Mouse (Mus musculus): Measurements from ENCODE around the gene Polr2e. TPM values are rescaled to one million over a fixed set of nuclear protein-coding genes. Genes with fewer than 3 reads are reported as not detected.
"Not testable (repeated sequence)": the region's sequence is repeated elsewhere in the genome, so short reads cannot be mapped to it uniquely, and the experiment has no call there.

The Polr2e gene
- polyA plus RNA-seq, 1 experiment from 2014 or later: 212 TPM

DNA sequence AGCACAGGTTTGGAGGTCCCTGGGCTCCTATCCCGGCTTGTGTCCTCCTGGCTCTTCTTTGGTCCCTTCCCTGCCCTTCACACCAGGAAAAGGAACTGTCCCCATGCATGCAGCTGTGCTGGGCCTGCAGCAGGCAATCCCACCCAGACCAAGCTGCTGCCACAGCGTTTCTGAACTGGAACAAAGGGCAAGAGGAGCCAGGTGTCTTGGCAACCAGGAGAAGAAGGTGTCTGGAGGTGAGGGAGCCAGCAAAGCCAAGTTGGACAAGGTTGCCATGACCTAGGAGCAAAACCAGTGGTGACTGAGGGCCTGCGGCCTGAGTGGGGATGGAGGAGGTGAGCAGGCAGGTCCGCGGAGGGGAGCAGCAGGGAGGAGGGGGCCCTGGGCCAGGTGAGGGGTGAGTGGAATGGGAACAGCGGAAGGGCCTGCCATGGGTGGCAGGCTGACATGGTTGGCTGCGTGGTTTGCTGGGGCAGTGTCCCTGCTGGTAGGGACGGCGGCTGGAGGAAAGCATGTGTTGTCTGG, 7.5 kb upstream of the Polr2e start, which contains the start of gene Gpx4:
Gene Gpx4 (plus strand): TSS at position 126 of the 525 bp plus-strand sequence.
- 64% methylated on average over 9 of the region's 9 CpGs for WGBS
- Histone ChIP-seq H3K4me3 (ENCODE audit: low read length) (no peak within 1 kb of the TSS), H3K4me1 (ENCODE audit: control insufficient read depth, insufficient read depth, low read length) (peaks cover 31% of the 10 kb centered on the region), H3K27me3 (replicated peaks; ENCODE audit: control insufficient read depth, insufficient read depth, low read length) (no peaks in the 10 kb centered on the region), H3K9ac (ENCODE audit: low read depth, low read length) (peak within 1 kb of the TSS; percentile 21; the same call in 1 of the 2 replicates), H3K27ac (ENCODE audit: low read length) (peak within 1 kb of the TSS; percentile 31; the same call in 1 of the 2 replicates), H3K36me3 (ENCODE audit: control insufficient read depth, insufficient read depth, low read length) (no peaks in the 10 kb centered on the region), H3K9me3 (ENCODE audit: control insufficient read depth, low read length) (no peaks in the 10 kb centered on the region), H3K4me2 (ENCODE audit: low read depth, low read length) (no peak within 1 kb of the TSS)
- ATAC-seq: no peak

DNA sequence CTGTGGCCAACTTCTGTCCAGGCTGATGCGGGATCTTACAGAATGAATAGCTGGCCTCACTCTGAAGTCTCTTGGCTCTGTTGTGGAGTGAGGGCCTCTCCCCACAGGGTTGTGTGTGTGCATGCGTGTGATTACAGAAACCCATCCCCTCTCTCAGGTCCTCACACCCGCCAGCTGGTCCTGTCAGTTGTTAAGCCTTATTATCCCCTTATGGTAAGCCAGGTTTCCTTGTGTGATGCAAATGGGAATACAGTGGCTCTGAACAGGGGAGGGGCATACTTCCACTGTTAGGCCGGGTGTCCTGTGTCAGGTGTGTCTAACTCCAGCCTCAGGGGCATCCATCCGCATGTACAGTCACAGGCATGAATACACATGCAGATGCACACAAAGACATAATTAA, 6.2 kb upstream of the Polr2e start:
- Histone ChIP-seq H3K4me2 (ENCODE audit: low read depth, low read length) (no peak overlapping the region), H3K9ac (ENCODE audit: low read depth, low read length) (0 out of 2 replicates have a peak overlapping the region, but pooled peaks have one; percentile 21), H3K27ac (ENCODE audit: low read length) (no peak overlapping the region), H3K4me1 (ENCODE audit: control insufficient read depth, insufficient read depth, low read length) (peaks cover 19% of the 10 kb centered on the region), H3K27me3 (replicated peaks; ENCODE audit: control insufficient read depth, insufficient read depth, low read length) (no peaks in the 10 kb centered on the region), H3K4me3 (ENCODE audit: low read length) (no peak overlapping the region), H3K9me3 (ENCODE audit: control insufficient read depth, low read length) (no peaks in the 10 kb centered on the region), H3K36me3 (ENCODE audit: control insufficient read depth, insufficient read depth, low read length) (no peaks in the 10 kb centered on the region)
- no peak for ATAC-seq
- 81% methylated on average over 5 of the region's 5 CpGs for WGBS

GRCm38 (mm10) chr10:80045364-80045763, 5.8 kb upstream of the Polr2e start:
- not testable (repeated sequence) for H3K4me3 ChIP-seq (ENCODE audit: low read length); H3K36me3 ChIP-seq (ENCODE audit: control insufficient read depth, insufficient read depth, low read length); H3K27ac ChIP-seq (ENCODE audit: low read length); H3K9me3 ChIP-seq (ENCODE audit: control insufficient read depth, low read length); H3K4me2 ChIP-seq (ENCODE audit: low read depth, low read length); H3K27me3 ChIP-seq (replicated peaks; ENCODE audit: control insufficient read depth, insufficient read depth, low read length); ATAC-seq
- H3K4me1 ChIP-seq (ENCODE audit: control insufficient read depth, insufficient read depth, low read length): peaks cover 15% of the 10 kb centered on the region
- WGBS: 78% methylated on average over 2 of the region's 4 CpGs
- H3K9ac ChIP-seq (ENCODE audit: low read depth, low read length): 0 out of 2 replicates have a peak overlapping the region, but pooled peaks have one; percentile 21

DNA sequence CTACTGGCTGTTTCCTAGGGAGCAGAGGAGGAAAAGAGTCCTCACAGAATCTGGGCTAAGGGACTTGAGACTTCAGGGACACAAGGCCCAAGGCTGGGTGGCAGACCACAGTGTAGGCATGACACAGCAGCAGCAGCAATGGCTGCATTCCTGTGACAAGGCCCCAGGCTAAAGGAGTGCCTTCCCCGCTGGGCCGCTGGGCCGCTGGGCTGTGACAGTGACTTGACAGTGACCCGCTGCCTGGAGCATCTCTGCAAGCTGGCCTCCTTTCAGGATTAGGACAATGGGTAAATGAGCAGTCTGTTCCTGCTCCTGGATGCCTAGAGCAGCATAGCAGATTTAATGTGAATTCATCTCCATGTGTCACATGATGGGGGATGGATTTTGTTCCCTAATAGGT, 4.5 kb upstream of the Polr2e start:
- Histone ChIP-seq H3K4me2 (ENCODE audit: low read depth, low read length) (no peak overlapping the region), H3K4me3 (ENCODE audit: low read length) (no peak overlapping the region), H3K36me3 (ENCODE audit: control insufficient read depth, insufficient read depth, low read length) (no peaks in the 10 kb centered on the region), H3K27me3 (replicated peaks; ENCODE audit: control insufficient read depth, insufficient read depth, low read length) (no peaks in the 10 kb centered on the region), H3K9me3 (ENCODE audit: control insufficient read depth, low read length) (no peaks in the 10 kb centered on the region), H3K27ac (ENCODE audit: low read length) (no peak overlapping the region), H3K4me1 (ENCODE audit: control insufficient read depth, insufficient read depth, low read length) (peaks cover 18% of the 10 kb centered on the region), H3K9ac (ENCODE audit: low read depth, low read length) (no peak overlapping the region)
- no peak for ATAC-seq
- 59% methylated on average over 4 of the region's 4 CpGs for WGBS

GRCm38 (mm10) chr10:80041409-80042060, 1.9 kb upstream of the Polr2e start:
- not testable (repeated sequence) for ATAC-seq; H3K27me3 ChIP-seq (replicated peaks; ENCODE audit: control insufficient read depth, insufficient read depth, low read length); H3K9me3 ChIP-seq (ENCODE audit: control insufficient read depth, low read length); H3K9ac ChIP-seq (ENCODE audit: low read depth, low read length); H3K27ac ChIP-seq (ENCODE audit: low read length); H3K36me3 ChIP-seq (ENCODE audit: control insufficient read depth, insufficient read depth, low read length); H3K4me3 ChIP-seq (ENCODE audit: low read length); H3K4me2 ChIP-seq (ENCODE audit: low read depth, low read length)
- 87% methylated on average over 8 of the region's 8 CpGs for WGBS
- peaks cover 17% of the 10 kb centered on the region for H3K4me1 ChIP-seq (ENCODE audit: control insufficient read depth, insufficient read depth, low read length)

GRCm38 (mm10) chr10:80036832-80037231, 2.8 kb downstream of the Polr2e start:
- no peak overlapping the region for H3K4me2 ChIP-seq (ENCODE audit: low read depth, low read length)
- ATAC-seq: no peak
- no peak overlapping the region for H3K4me3 ChIP-seq (ENCODE audit: low read length)
- no peak overlapping the region for H3K9ac ChIP-seq (ENCODE audit: low read depth, low read length)
- no peaks in the 10 kb centered on the region for H3K9me3 ChIP-seq (ENCODE audit: control insufficient read depth, low read length)
- no peak overlapping the region for H3K27ac ChIP-seq (ENCODE audit: low read length)
- H3K4me1 ChIP-seq (ENCODE audit: control insufficient read depth, insufficient read depth, low read length): peaks cover 41% of the 10 kb centered on the region
- peaks cover 12% of the 10 kb centered on the region for H3K36me3 ChIP-seq (ENCODE audit: control insufficient read depth, insufficient read depth, low read length)
- no peaks in the 10 kb centered on the region for H3K27me3 ChIP-seq (replicated peaks; ENCODE audit: control insufficient read depth, insufficient read depth, low read length)
- 93% methylated on average over 13 of the region's 13 CpGs for WGBS

- H3K4me3 ChIP-seq (ENCODE audit: low read length): no peak overlapping the region
- ATAC-seq: no peak
- 78% methylated on average over 5 of the region's 5 CpGs for WGBS
- H3K27me3 ChIP-seq (replicated peaks; ENCODE audit: control insufficient read depth, insufficient read depth, low read length): no peaks in the 10 kb centered on the region
- peaks cover 41% of the 10 kb centered on the region for H3K4me1 ChIP-seq (ENCODE audit: control insufficient read depth, insufficient read depth, low read length)
- H3K27ac ChIP-seq (ENCODE audit: low read length): 0 out of 2 replicates have a peak overlapping the region, but pooled peaks have one; percentile 96
- H3K36me3 ChIP-seq (ENCODE audit: control insufficient read depth, insufficient read depth, low read length): peaks cover 12% of the 10 kb centered on the region
- no peak overlapping the region for H3K9ac ChIP-seq (ENCODE audit: low read depth, low read length)
- H3K9me3 ChIP-seq (ENCODE audit: control insufficient read depth, low read length): no peaks in the 10 kb centered on the region
- no peak overlapping the region for H3K4me2 ChIP-seq (ENCODE audit: low read depth, low read length)
Observed at GRCm38 (mm10) chr10:80035686-80036085, 3.9 kb downstream of the Polr2e start.

GRCm38 (mm10) chr10:80035148-80035547, 4.4 kb downstream of the Polr2e start:
- ATAC-seq: no peak
- H3K27ac ChIP-seq (ENCODE audit: low read length): peak overlapping the region; percentile 96; the same call in 1 of the 2 replicates
- H3K9me3 ChIP-seq (ENCODE audit: control insufficient read depth, low read length): no peaks in the 10 kb centered on the region
- peaks cover 12% of the 10 kb centered on the region for H3K36me3 ChIP-seq (ENCODE audit: control insufficient read depth, insufficient read depth, low read length)
- no peak overlapping the region for H3K4me3 ChIP-seq (ENCODE audit: low read length)
- no peak overlapping the region for H3K4me2 ChIP-seq (ENCODE audit: low read depth, low read length)
- H3K27me3 ChIP-seq (replicated peaks; ENCODE audit: control insufficient read depth, insufficient read depth, low read length): no peaks in the 10 kb centered on the region
- no peak overlapping the region for H3K9ac ChIP-seq (ENCODE audit: low read depth, low read length)
- WGBS: 81% methylated on average over 8 of the region's 8 CpGs
- peaks cover 41% of the 10 kb centered on the region for H3K4me1 ChIP-seq (ENCODE audit: control insufficient read depth, insufficient read depth, low read length)

- ATAC-seq: peak; percentile 91
- Histone ChIP-seq H3K4me3 (ENCODE audit: low read length) (peak overlapping the region; percentile 11; the same call in 1 of the 2 replicates), H3K9me3 (ENCODE audit: control insufficient read depth, low read length) (no peaks in the 10 kb centered on the region), H3K27ac (ENCODE audit: low read length) (peak overlapping the region; percentile 96), H3K27me3 (replicated peaks; ENCODE audit: control insufficient read depth, insufficient read depth, low read length) (no peaks in the 10 kb centered on the region), H3K4me2 (ENCODE audit: low read depth, low read length) (peak overlapping the region; percentile 26; the same call in 1 of the 2 replicates), H3K9ac (ENCODE audit: low read depth, low read length) (peak overlapping the region; percentile 53), H3K36me3 (ENCODE audit: control insufficient read depth, insufficient read depth, low read length) (peaks cover 12% of the 10 kb centered on the region), H3K4me1 (ENCODE audit: control insufficient read depth, insufficient read depth, low read length) (peaks cover 38% of the 10 kb centered on the region)
- WGBS: 24% methylated on average over 9 of the region's 9 CpGs
Observed at GRCm38 (mm10) chr10:80033511-80034391, 5.8 kb downstream of the Polr2e start.
